Mouse (Mus musculus) midbrain, embryonic 12.5 days (tissue): Measurements from ENCODE around the gene Neurog2. TPM values are rescaled to one million over a fixed set of nuclear protein-coding genes. Genes with fewer than 3 reads are reported as not detected.
A peak's percentile ranks its signal among the peaks of the same experiment; 100 is the strongest.

ENCODE experiments used
- ATAC-seq: fragments of 200-750 bp; cut with Nextera tagmentation; 2 replicates; pipeline ENCODE4 v1.8.0; 2017; ENCODE audit warnings: low read depth, moderate TSS enrichment, moderate library complexity; ENCODE audit not compliant: low FRiP score
- H3K27ac ChIP-seq: fragments of 300-500 bp; sonication (generic); replicated peaks from 2 replicates; pipeline ENCODE4 v1.5.1; 2016; ENCODE audit warnings: mild to moderate bottlenecking
- H3K27me3 ChIP-seq: fragments of 300-500 bp; sonication (generic); 2 replicates; pipeline ENCODE4 v1.6.1; 2016; ENCODE audit warnings: mild to moderate bottlenecking
- H3K36me3 ChIP-seq: fragments of 300-500 bp; sonication (generic); 2 replicates; pipeline ENCODE4 v1.6.1; 2016
- H3K4me1 ChIP-seq: fragments of 300-500 bp; sonication (generic); 2 replicates; pipeline ENCODE4 v1.6.1; 2016
- H3K4me2 ChIP-seq: fragments of 300-500 bp; sonication (generic); replicated peaks from 2 replicates; pipeline ENCODE4 v1.6.1; 2016; ENCODE audit warnings: mild to moderate bottlenecking, moderate library complexity
- H3K4me3 ChIP-seq: fragments of 300-500 bp; sonication (generic); 2 replicates; pipeline ENCODE4 v1.5.1; 2016; ENCODE audit warnings: mild to moderate bottlenecking
- H3K9ac ChIP-seq: fragments of 300-500 bp; sonication (generic); replicated peaks from 2 replicates; pipeline ENCODE4 v1.6.1; 2016; ENCODE audit warnings: mild to moderate bottlenecking, moderate library complexity
- H3K9me3 ChIP-seq: fragments of 300-500 bp; sonication (generic); 2 replicates; pipeline ENCODE4 v1.6.1; 2016; ENCODE audit warnings: mild to moderate bottlenecking
- WGBS: fragments of 180-500 bp; shearing (Covaris S2); methylation state at CpG from one replicate; pipeline ENCODE4 v1.1.7; 2016; 5-methylcytosine and 5-hydroxymethylcytosine counted together
- polyA plus RNA-seq: library from polyadenylated mRNA; unstranded; fragments of >200 nt; fragmentation: Nextera tagmentation; extraction: Ambion mirVana; gene quantifications from 2 replicates; pipeline ENCODE4 v1.2.1, GENCODE M21; 2016

The Neurog2 gene
- 83.0 and 155 TPM in 2 replicates for polyA plus RNA-seq

- peak within 1 kb of the TSS; percentile 92 for H3K27ac ChIP-seq
- peak within 1 kb of the TSS; percentile 70 for H3K4me2 ChIP-seq
- ATAC-seq = peak; percentile 61
- WGBS = under 1% methylated on average over 92 of the region's 92 CpGs
- H3K4me3 ChIP-seq = peak within 1 kb of the TSS; percentile 58
- no peaks in the 10 kb centered on the region for H3K36me3 ChIP-seq
- H3K9me3 ChIP-seq = no peaks in the 10 kb centered on the region
- peak within 1 kb of the TSS; percentile 77 for H3K9ac ChIP-seq
- H3K27me3 ChIP-seq = peaks cover 88% of the 10 kb centered on the region
- H3K4me1 ChIP-seq = peaks cover 48% of the 10 kb centered on the region
Measured at GRCm38 (mm10) chr3:127633080-127634032, at the start of gene Neurog2. TSS of gene Neurog2 (plus strand) at chr3:127633135.

GRCm38 (mm10) chr3:127597136-127597535, 35.8 kb upstream of the Neurog2 start:
- ATAC-seq = no peak
- H3K4me1 ChIP-seq = no peaks in the 10 kb centered on the region
- no peak overlapping the region for H3K4me2 ChIP-seq
- no peak overlapping the region for H3K4me3 ChIP-seq
- no peaks in the 10 kb centered on the region for H3K9me3 ChIP-seq
- WGBS = 76% methylated on average over 1 of the region's 1 CpGs
- H3K27me3 ChIP-seq = no peaks in the 10 kb centered on the region
- H3K9ac ChIP-seq = no peak overlapping the region
- H3K27ac ChIP-seq = no peak overlapping the region
- peaks cover 32% of the 10 kb centered on the region for H3K36me3 ChIP-seq

- peaks cover 44% of the 10 kb centered on the region for H3K36me3 ChIP-seq
- WGBS = 95% methylated on average over 2 of the region's 2 CpGs
- ATAC-seq = no peak
Measured at GRCm38 (mm10) chr3:127608109-127608508, 24.8 kb upstream of the Neurog2 start.

GRCm38 (mm10) chr3:127625296-127625695, 7.6 kb upstream of the Neurog2 start:
- H3K4me2 ChIP-seq = peak overlapping the region; percentile 48
- H3K9me3 ChIP-seq = no peaks in the 10 kb centered on the region
- peak overlapping the region; percentile 11; the same call in 1 of the 2 replicates for H3K9ac ChIP-seq
- H3K36me3 ChIP-seq = no peaks in the 10 kb centered on the region
- WGBS = under 1% methylated on average over 36 of the region's 36 CpGs
- H3K27ac ChIP-seq = peak overlapping the region; percentile 63
- peaks cover 37% of the 10 kb centered on the region for H3K4me1 ChIP-seq
- peaks cover 86% of the 10 kb centered on the region for H3K27me3 ChIP-seq
- peak; percentile 84 for ATAC-seq
- H3K4me3 ChIP-seq = peak overlapping the region; percentile 34

More at GRCm38 (mm10) chr3:127608109-127608508, 24.8 kb upstream of the Neurog2 start:
- Histone ChIP-seq H3K4me3 (no peak overlapping the region), H3K27ac (no peak overlapping the region), H3K4me1 (no peaks in the 10 kb centered on the region), H3K9me3 (no peaks in the 10 kb centered on the region), H3K4me2 (no peak overlapping the region), H3K27me3 (no peaks in the 10 kb centered on the region), H3K9ac (no peak overlapping the region)

GRCm38 (mm10) chr3:127625701-127626399, 7.1 kb upstream of the Neurog2 start:
- peak overlapping the region; percentile 48 for H3K4me2 ChIP-seq
- H3K27ac ChIP-seq = peak overlapping the region; percentile 63
- peaks cover 42% of the 10 kb centered on the region for H3K4me1 ChIP-seq
- no peaks in the 10 kb centered on the region for H3K36me3 ChIP-seq
- peaks cover 89% of the 10 kb centered on the region for H3K27me3 ChIP-seq
- WGBS = under 1% methylated on average over 28 of the region's 28 CpGs
- H3K9me3 ChIP-seq = no peaks in the 10 kb centered on the region
- peak overlapping the region; percentile 34 for H3K4me3 ChIP-seq
- peak; percentile 56 for ATAC-seq
- peak overlapping the region; percentile 11; the same call in 1 of the 2 replicates for H3K9ac ChIP-seq

GRCm38 (mm10) chr3:127626524-127626923, 6.4 kb upstream of the Neurog2 start:
- H3K27me3 ChIP-seq = peaks cover 91% of the 10 kb centered on the region
- 2% methylated on average over 3 of the region's 3 CpGs for WGBS
- peaks cover 47% of the 10 kb centered on the region for H3K4me1 ChIP-seq
- no peak overlapping the region for H3K4me3 ChIP-seq
- H3K27ac ChIP-seq = peak overlapping the region; percentile 73
- no peaks in the 10 kb centered on the region for H3K9me3 ChIP-seq
- H3K36me3 ChIP-seq = no peaks in the 10 kb centered on the region
- H3K4me2 ChIP-seq = no peak overlapping the region
- no peak for ATAC-seq
- H3K9ac ChIP-seq = no peak overlapping the region

- Histone ChIP-seq H3K9me3 (no peaks in the 10 kb centered on the region), H3K4me2 (peak overlapping the region; percentile 39), H3K9ac (no peak overlapping the region), H3K27ac (peak overlapping the region; percentile 73), H3K4me3 (peak overlapping the region; percentile 14; the same call in 1 of the 2 replicates), H3K4me1 (peaks cover 56% of the 10 kb centered on the region), H3K27me3 (peaks cover 92% of the 10 kb centered on the region), H3K36me3 (no peaks in the 10 kb centered on the region)
- WGBS = under 1% methylated on average over 28 of the region's 28 CpGs
- ATAC-seq = peak; percentile 68
Measured at GRCm38 (mm10) chr3:127627151-127627955, 5.6 kb upstream of the Neurog2 start.

- Histone ChIP-seq H3K9me3 (no peaks in the 10 kb centered on the region), H3K36me3 (no peaks in the 10 kb centered on the region), H3K27ac (peak overlapping the region; percentile 73), H3K4me2 (peak overlapping the region; percentile 39), H3K4me3 (peak overlapping the region; percentile 14), H3K4me1 (peaks cover 59% of the 10 kb centered on the region), H3K9ac (no peak overlapping the region), H3K27me3 (peaks cover 92% of the 10 kb centered on the region)
- no peak for ATAC-seq
- WGBS = 3% methylated on average over 8 of the region's 9 CpGs
Measured at GRCm38 (mm10) chr3:127627956-127628310, 5.0 kb upstream of the Neurog2 start.

GRCm38 (mm10) chr3:127628311-127629184, 4.4 kb upstream of the Neurog2 start:
- Histone ChIP-seq H3K4me3 (peak overlapping the region; percentile 14), H3K4me1 (peaks cover 64% of the 10 kb centered on the region), H3K27ac (peak overlapping the region; percentile 73), H3K9ac (no peak overlapping the region), H3K27me3 (peaks cover 92% of the 10 kb centered on the region), H3K4me2 (peak overlapping the region; percentile 39), H3K36me3 (no peaks in the 10 kb centered on the region), H3K9me3 (no peaks in the 10 kb centered on the region)
- WGBS = under 1% methylated on average over 37 of the region's 37 CpGs
- ATAC-seq = no peak

- Histone ChIP-seq H3K4me2 (no peak overlapping the region), H3K4me1 (peaks cover 73% of the 10 kb centered on the region), H3K27ac (no peak overlapping the region), H3K9ac (no peak overlapping the region), H3K4me3 (no peak overlapping the region), H3K27me3 (peaks cover 92% of the 10 kb centered on the region), H3K9me3 (no peaks in the 10 kb centered on the region), H3K36me3 (no peaks in the 10 kb centered on the region)
- ATAC-seq = no peak
- 3% methylated on average over 1 of the region's 1 CpGs for WGBS
Measured at GRCm38 (mm10) chr3:127630190-127630589, 2.7 kb upstream of the Neurog2 start.
